Mouse (Mus musculus) megakaryocyte, embryonic 14.5 days (primary cell): Measurements from ENCODE around the gene Hcls1.

Experiments used
- FLI1 ChIP-seq: IDR thresholded peaks from 2 replicates; pipeline ENCODE4 v1.6.1; 2012; ENCODE audit warnings: low read length, inconsistent platforms, mixed read lengths
- GATA1 ChIP-seq: IDR thresholded peaks from 3 replicates; pipeline ENCODE4 v1.6.1; 2012; ENCODE audit warnings: mixed read lengths, low read length, inconsistent platforms, borderline replicate concordance

- TF ChIP-seq GATA1, result no peak
- TF ChIP-seq FLI1, result no peak
These were observed 10.5 kb upstream of the Hcls1 start for GRCm38 (mm10) chr16:36924312-36924711.
